ENCODE assay signal across 14 mouse cellular contexts in the genomic region with DNA sequence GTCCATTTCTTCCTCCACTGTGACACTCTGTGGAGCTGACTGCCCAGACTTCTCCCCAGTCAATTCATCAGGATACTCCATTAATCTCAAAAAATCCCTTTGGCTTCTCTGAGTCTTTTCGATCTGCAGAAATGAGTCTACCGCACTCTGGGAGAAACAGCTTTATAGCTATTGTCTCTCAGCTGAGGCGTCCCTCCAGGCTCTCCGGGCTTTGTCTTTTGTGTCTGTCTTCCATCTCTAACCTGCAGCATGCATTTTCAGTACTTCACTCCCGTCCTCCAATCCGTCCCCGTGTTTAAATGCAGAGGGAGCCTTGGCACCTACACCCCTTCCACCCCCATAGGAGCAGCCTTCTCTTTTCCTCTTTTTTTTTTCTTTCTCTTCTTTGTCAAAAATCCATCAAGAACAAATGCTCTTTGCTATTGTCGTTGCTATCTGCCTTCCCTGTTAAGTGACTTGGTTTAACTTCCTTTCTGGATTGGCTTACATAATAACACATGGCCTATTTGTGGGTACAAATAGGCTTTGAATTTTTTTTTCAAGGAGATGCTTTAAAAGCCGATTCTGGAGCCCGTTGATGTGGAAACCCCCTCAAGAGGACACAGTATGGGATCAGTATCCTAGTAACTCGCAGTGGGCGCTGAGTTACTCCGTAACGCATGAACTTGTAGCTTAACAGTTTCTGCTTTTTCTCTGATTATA.
A peak's percentile ranks its signal among the peaks of the same experiment; 100 is the strongest.
DNase-seq lines count a peak whose midpoint lies in the region; ATAC-seq and TF ChIP-seq lines count a peak whose summit lies in the region.
"Had no signal": no experiment of that assay in that cellular context is flagged by ENCODE, and none has a peak within 500 bp of the region (broad histone marks: within the 10 kb centered on the region; RNA-seq: fewer than 3 reads in every experiment).

No protein-coding gene starts in this region.

- no peak for TF ChIP-seq CTCF in hindbrain, postnatal 0 days (IDR thresholded peaks at IDR 0.05; ENCODE audit: low read depth)
- TF ChIP-seq CTCF in olfactory bulb, adult 2 months (IDR thresholded peaks at IDR 0.05; ENCODE audit: insufficient read depth, low read depth, low read length), result no peak

- H3K9ac ChIP-seq in hindbrain, postnatal 0 days (replicated peaks; ENCODE audit: low read length), result peak overlapping the region; percentile 17; the same call in 1 of the 2 replicates
- H3K9ac ChIP-seq: heart, embryonic 15.5 days; limb, embryonic 15.5 days had no signal

- ATAC-seq in hindbrain, postnatal 0 days, result 0 out of 2 replicates have a peak, but pooled peaks have one; percentile 32
- ATAC-seq: inflammation-experienced regulatory T-cells, adult 6 months had no signal

- H3K4me1 ChIP-seq in hindbrain, postnatal 0 days (ENCODE audit: insufficient read depth, low read length), result peaks cover 10% of the 10 kb centered on the region
- peaks cover 18% of the 10 kb centered on the region for H3K4me1 ChIP-seq in olfactory bulb, adult 2 months (ENCODE audit: control insufficient read depth, insufficient read depth, low read length)
- H3K4me1 ChIP-seq: heart, embryonic 15.5 days had no signal

- intact Hi-C loops in heart, postnatal 10 days (cut with DNase I), result no loop called here
- intact Hi-C loops in left cerebral cortex, postnatal 25 days (cut with DNase I), result loop anchor here (5.0 to 10.0 kb wide), 2 partner anchors 68 to 190 kb away; a partner anchor contains a TSS

- H3K4me2 ChIP-seq in hindbrain, postnatal 0 days (ENCODE audit: low read depth, low read length), result peak overlapping the region; percentile 38; the same call in 1 of the 2 replicates
- H3K4me2 ChIP-seq: heart, embryonic 15.5 days; limb, embryonic 15.5 days had no signal

- TF ChIP-seq POLR2A in olfactory bulb, adult 2 months (IDR thresholded peaks at IDR 0.05; ENCODE audit: insufficient read depth, low read depth, low read length), result no peak

- peak overlapping the region; percentile 51 for H3K27ac ChIP-seq in hindbrain, postnatal 0 days
- peak overlapping the region; percentile 46 for H3K27ac ChIP-seq in olfactory bulb, adult 2 months (ENCODE audit: insufficient read depth, low read depth, low read length)
- H3K27ac ChIP-seq: heart, embryonic 15.5 days; limb, embryonic 15.5 days; macrophage had no signal

- peak; percentile 40 for DNase-seq in heart, adult 11 months
- no peak for DNase-seq in heart, postnatal 10 days
- DNase-seq in left cerebral cortex, postnatal 25 days (ENCODE audit: low spot score in 2 of 2), result peak; percentile 12 to 32
- DNase-seq in left cerebral cortex, adult 8-10 months (ENCODE audit: low spot score in 2 of 2), result no peak
- peak; percentile 53 for DNase-seq in hindbrain, postnatal 0 days (ENCODE audit: low spot score)
- no peak for DNase-seq in urinary bladder, postnatal 25 days (ENCODE audit: low spot score)
- DNase-seq: cerebellum, adult 18-20 months; kidney, postnatal 14 days; thymus, postnatal 4 days had no signal

- WGBS in hindbrain, postnatal 0 days, result 28% methylated on average over 14 of the region's 14 CpGs
- WGBS in olfactory bulb, adult 2 months, result 31% methylated on average over 14 of the region's 14 CpGs

- H3K36me3 ChIP-seq in hindbrain, postnatal 0 days (ENCODE audit: insufficient read depth, low read length), result no peaks in the 10 kb centered on the region
- H3K36me3 ChIP-seq: heart, embryonic 15.5 days; limb, embryonic 15.5 days had no signal

- no peak overlapping the region for H3K4me3 ChIP-seq in hindbrain, postnatal 0 days (ENCODE audit: low read length)
- H3K4me3 ChIP-seq in olfactory bulb, adult 2 months (ENCODE audit: insufficient read depth, low read depth, low read length), result no peak overlapping the region
- H3K4me3 ChIP-seq: heart, embryonic 15.5 days; limb, embryonic 15.5 days had no signal

- H3K9me3 ChIP-seq in hindbrain, postnatal 0 days (ENCODE audit: low read length), result no peaks in the 10 kb centered on the region
- H3K9me3 ChIP-seq: heart, embryonic 15.5 days; limb, embryonic 15.5 days had no signal

- no peaks in the 10 kb centered on the region for H3K27me3 ChIP-seq in hindbrain, postnatal 0 days (ENCODE audit: insufficient read depth, low read length)
- H3K27me3 ChIP-seq: heart, embryonic 15.5 days; limb, embryonic 15.5 days had no signal

Comparison
In these comparisons a context has a peak if more than half of its experiments do, and no peak if none do; other contexts are left out.
1. DNase-seq: peak in heart, adult 11 months (single experiment), left cerebral cortex, postnatal 25 days (2 of 2) and hindbrain, postnatal 0 days (single experiment); none in heart, postnatal 10 days (0 of 2), left cerebral cortex, adult 8-10 months (0 of 2) and urinary bladder, postnatal 25 days (single experiment).